Mouse (Mus musculus) Muller cell, postnatal 12 days (primary cell): ENCODE data around the gene Etfb.

ENCODE experiments used
- DNase-seq: peaks from one replicate; pipeline ENCODE4 v3.0.0-alpha.2; 2015; ENCODE audit errors: inconsistent ontology term

Etfb gene

DNA sequence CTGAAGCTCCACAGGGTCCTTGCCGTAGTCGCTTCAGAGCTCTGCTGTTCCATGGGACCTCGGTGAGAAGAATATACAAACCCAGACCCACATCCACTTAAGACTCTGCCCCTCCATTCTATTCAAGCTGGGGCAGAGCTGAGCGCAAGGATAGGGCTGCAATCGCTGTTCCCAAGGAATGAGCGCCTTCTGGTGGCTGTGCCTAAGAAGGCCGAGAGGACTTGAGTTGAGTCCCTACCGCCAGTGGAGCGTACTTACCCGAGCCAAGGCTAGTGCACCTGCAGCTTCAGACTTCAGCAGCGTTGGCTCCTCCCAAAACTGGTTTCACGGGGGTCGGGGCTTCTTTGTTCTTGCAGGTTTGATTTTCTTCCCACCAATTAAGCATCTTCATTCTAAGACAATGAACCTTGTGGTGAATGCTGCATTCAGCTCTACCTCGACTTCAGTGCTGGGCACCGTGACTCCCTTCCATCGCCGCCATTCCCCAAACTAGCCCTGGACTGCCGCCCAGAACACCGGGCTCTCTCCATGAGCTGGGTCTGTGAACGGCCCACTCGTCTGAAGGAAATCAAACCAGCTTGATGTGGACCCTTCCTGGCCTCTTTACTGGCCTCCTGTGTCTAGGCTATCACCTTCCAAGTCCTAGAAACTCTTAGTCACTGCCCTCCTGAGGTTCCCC, 51.6 kb downstream of the Etfb start:
- peak; percentile 41 for DNase-seq
